Mouse (Mus musculus): ENCODE results near the gene 2810408A11Rik. TPM values are rescaled to one million over a fixed set of nuclear protein-coding genes. Genes with fewer than 3 reads are reported as not detected.

Gene 2810408A11Rik
- polyA plus RNA-seq, 1 experiment from 2014 or later, result 5.5 TPM

DNA sequence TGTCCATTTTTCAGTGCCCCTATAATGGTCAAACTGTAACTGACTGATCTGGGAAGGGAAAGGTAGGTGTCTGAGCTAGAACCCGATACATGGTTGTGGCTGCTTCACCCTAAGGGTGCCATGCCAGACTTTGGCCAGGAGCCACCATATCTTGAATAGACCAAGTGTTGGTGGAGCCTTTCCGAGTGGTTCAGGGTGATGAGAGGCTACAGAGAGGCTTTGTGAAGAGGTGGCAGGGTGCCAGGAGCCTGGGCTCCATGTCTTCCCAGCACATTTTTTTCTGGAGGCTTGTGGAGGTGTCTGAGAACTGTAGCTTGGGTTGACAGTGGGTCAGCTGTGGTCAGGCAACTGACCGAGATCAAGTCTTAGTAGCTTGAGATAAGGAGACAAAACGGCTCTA lies 9.3 kb downstream of the 2810408A11Rik start:
- ATAC-seq, result 0 out of 2 replicates have a peak, but pooled peaks have one; percentile 34

DNA sequence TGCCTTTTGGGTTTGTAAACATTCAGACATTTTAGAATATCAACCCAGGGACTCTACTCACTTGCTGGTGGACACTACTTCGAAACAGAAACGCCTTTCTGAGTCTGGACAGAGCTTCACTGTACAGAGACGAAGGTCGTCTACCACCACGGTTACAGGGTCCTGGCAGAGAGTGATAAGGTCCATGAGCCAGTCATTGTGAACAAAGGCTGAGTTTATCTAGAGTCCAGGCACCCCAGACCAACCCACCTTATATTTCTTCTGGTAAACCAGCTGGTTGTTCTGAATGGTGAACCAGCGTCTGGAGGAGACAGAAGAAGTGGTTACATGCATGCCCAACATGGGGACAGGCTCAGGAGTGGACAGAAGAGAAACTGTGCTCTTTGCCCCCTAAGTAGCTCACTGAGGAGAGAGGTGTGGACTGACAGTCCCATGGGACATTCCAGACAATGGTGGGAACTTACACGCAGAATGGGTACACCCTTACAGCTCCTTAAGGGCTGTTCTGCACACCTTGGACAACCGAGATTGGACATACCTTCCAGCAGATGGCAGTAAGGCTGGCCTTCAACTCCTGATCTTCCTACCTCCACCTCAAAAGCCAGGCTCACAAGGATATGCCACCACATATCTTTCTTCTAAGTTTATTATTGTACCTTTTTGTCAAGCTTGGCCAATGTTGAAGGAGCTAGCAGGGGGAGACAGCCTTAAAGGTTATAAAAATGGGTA lies 13.7 kb downstream of the 2810408A11Rik start:
- Histone ChIP-seq H3K4me2 (ENCODE audit: low read length) (no peak overlapping the region), H3K9ac (ENCODE audit: low read depth, low read length) (no peak overlapping the region), H3K4me3 (ENCODE audit: low read length) (no peak overlapping the region), H3K27ac (ENCODE audit: low read depth, low read length) (no peak overlapping the region), H3K9me3 (ENCODE audit: control insufficient read depth, low read length) (no peaks in the 10 kb centered on the region), H3K36me3 (ENCODE audit: control insufficient read depth, insufficient read depth, low read length) (no peaks in the 10 kb centered on the region), H3K4me1 (ENCODE audit: control insufficient read depth, insufficient read depth, low read depth, low read length) (no peaks in the 10 kb centered on the region), H3K27me3 (replicated peaks; ENCODE audit: control insufficient read depth, insufficient read depth, low read length) (no peaks in the 10 kb centered on the region)
- ATAC-seq, result no peak
- WGBS, result 82% methylated on average over 8 of the region's 8 CpGs

More for the DNA sequence above, 9.3 kb downstream of the 2810408A11Rik start:
- H3K9me3 ChIP-seq (ENCODE audit: control insufficient read depth, low read length), result no peaks in the 10 kb centered on the region
- no peaks in the 10 kb centered on the region for H3K4me1 ChIP-seq (ENCODE audit: control insufficient read depth, insufficient read depth, low read depth, low read length)
- 57% methylated on average over 4 of the region's 4 CpGs for WGBS
- H3K4me3 ChIP-seq (ENCODE audit: low read length), result no peak overlapping the region
- no peak overlapping the region for H3K4me2 ChIP-seq (ENCODE audit: low read length)
- no peak overlapping the region for H3K27ac ChIP-seq (ENCODE audit: low read depth, low read length)
- H3K36me3 ChIP-seq (ENCODE audit: control insufficient read depth, insufficient read depth, low read length), result no peaks in the 10 kb centered on the region
- H3K9ac ChIP-seq (ENCODE audit: low read depth, low read length), result no peak overlapping the region
- H3K27me3 ChIP-seq (replicated peaks; ENCODE audit: control insufficient read depth, insufficient read depth, low read length), result no peaks in the 10 kb centered on the region

DNA sequence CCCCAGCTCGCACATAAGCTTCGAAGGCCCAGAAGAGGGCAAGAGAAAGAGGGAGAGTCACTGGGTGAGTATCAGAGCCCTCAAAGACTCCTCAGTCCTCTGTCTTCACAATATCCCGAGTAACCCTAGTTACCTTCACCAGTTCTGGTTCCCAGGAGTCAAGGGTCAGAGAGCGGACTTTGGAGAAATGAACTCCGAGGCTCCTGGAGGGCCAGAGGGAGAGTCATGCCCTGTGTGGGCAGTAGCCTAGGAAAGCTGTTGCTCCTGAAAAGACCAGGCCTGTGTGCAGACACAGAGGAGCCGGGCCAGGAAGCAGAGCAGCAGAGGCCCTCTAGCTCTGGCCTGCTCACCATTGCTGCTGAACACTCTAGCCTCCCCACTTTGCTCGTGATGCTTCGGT lies 16.1 kb downstream of the 2810408A11Rik start:
- WGBS, result 76% methylated on average over 8 of the region's 8 CpGs
- Histone ChIP-seq H3K9ac (ENCODE audit: low read depth, low read length) (no peak overlapping the region), H3K9me3 (ENCODE audit: control insufficient read depth, low read length) (no peaks in the 10 kb centered on the region), H3K27me3 (replicated peaks; ENCODE audit: control insufficient read depth, insufficient read depth, low read length) (0 out of 2 replicates have a peak, but pooled peaks cover 6% of the 10 kb centered on the region), H3K4me1 (ENCODE audit: control insufficient read depth, insufficient read depth, low read depth, low read length) (0 out of 2 replicates have a peak, but pooled peaks cover 3% of the 10 kb centered on the region), H3K27ac (ENCODE audit: low read depth, low read length) (no peak overlapping the region), H3K4me2 (ENCODE audit: low read length) (no peak overlapping the region), H3K4me3 (ENCODE audit: low read length) (no peak overlapping the region), H3K36me3 (ENCODE audit: control insufficient read depth, insufficient read depth, low read length) (no peaks in the 10 kb centered on the region)
- no peak for ATAC-seq

DNA sequence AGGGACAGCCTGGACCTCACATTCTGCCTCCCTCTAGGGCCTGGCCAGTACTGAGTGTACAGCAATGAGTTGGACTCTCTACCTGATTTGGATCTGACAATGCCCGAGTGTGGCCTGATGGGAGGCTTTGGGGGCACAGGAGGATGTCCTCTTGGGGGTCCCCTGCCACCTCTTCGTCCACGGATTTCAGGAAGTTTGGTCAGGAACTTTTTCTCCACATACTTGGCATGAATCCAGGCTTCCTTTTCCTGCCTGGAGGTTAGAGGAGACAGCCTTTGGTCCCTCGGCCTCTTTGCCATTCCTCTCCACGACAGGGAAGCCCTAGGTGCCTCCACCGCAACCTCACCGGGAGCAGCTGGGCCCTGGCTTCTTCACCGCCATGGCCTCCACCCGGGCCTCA lies 16.5 kb downstream of the 2810408A11Rik start:
- WGBS, result 85% methylated on average over 9 of the region's 9 CpGs
- Histone ChIP-seq H3K27me3 (replicated peaks; ENCODE audit: control insufficient read depth, insufficient read depth, low read length) (0 out of 2 replicates have a peak, but pooled peaks cover 6% of the 10 kb centered on the region), H3K4me3 (ENCODE audit: low read length) (no peak overlapping the region), H3K4me2 (ENCODE audit: low read length) (no peak overlapping the region), H3K4me1 (ENCODE audit: control insufficient read depth, insufficient read depth, low read depth, low read length) (peaks cover 3% of the 10 kb centered on the region; the same call in 1 of the 2 replicates), H3K9me3 (ENCODE audit: control insufficient read depth, low read length) (no peaks in the 10 kb centered on the region), H3K9ac (ENCODE audit: low read depth, low read length) (no peak overlapping the region), H3K36me3 (ENCODE audit: control insufficient read depth, insufficient read depth, low read length) (no peaks in the 10 kb centered on the region), H3K27ac (ENCODE audit: low read depth, low read length) (no peak overlapping the region)
- no peak for ATAC-seq

DNA sequence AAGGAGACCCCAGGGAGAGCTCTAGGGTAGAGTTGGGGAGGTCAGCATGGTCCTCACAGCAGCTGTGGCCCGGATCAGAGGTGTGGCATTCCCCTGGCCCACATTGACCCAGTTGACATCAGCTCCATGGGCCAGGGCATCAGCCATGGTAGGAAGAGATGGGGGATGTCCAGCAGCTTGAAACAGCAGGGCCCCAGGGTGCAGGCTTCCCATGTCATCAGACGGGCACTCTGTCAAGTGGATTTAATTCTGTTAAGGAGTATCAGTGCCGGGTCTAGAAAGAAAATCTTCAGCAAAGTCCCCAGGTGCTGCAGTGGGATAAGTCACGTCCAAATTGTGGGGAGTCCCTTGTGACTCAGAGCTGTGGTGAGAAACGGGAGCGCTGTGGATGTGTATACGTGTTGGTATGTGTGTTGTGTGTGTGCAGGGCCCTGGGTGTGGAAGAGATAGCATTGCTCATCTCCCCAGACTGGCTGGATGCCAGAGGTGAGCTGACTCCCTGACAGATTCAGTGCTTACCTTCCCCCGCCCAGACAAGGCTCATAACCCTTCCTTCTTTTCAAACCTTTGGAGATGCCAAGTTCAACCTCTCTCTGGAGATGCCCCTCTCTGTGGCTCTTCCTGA lies 17.1 kb downstream of the 2810408A11Rik start:
- Histone ChIP-seq H3K4me3 (ENCODE audit: low read length) (no peak overlapping the region), H3K4me1 (ENCODE audit: control insufficient read depth, insufficient read depth, low read depth, low read length) (peaks cover 3% of the 10 kb centered on the region; the same call in 1 of the 2 replicates), H3K9me3 (ENCODE audit: control insufficient read depth, low read length) (no peaks in the 10 kb centered on the region), H3K27ac (ENCODE audit: low read depth, low read length) (no peak overlapping the region), H3K27me3 (replicated peaks; ENCODE audit: control insufficient read depth, insufficient read depth, low read length) (0 out of 2 replicates have a peak, but pooled peaks cover 6% of the 10 kb centered on the region), H3K36me3 (ENCODE audit: control insufficient read depth, insufficient read depth, low read length) (no peaks in the 10 kb centered on the region), H3K4me2 (ENCODE audit: low read length) (no peak overlapping the region), H3K9ac (ENCODE audit: low read depth, low read length) (no peak overlapping the region)
- WGBS, result 86% methylated on average over 8 of the region's 8 CpGs
- no peak for ATAC-seq

DNA sequence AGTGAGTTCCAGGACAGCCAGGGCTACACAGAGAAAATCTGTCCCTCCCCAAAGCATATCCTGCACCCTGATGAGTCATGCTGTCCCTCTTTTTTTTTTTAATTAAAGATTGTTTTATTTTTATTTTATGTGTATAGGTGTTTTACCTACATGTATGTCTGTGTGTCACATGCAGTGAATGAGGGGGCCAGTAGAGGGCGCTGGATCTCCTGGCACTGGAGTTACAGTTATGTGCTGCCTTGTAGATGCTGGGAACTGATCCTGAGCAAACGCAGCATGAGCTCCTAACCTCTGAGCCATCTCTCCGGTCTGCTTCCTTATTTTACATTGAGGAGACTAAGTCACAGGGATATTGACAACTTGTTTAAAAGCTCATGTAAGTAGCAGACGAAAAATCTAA lies 17.7 kb downstream of the 2810408A11Rik start:
- no peak overlapping the region for H3K27ac ChIP-seq (ENCODE audit: low read depth, low read length)
- no peak overlapping the region for H3K4me2 ChIP-seq (ENCODE audit: low read length)
- no peak overlapping the region for H3K4me3 ChIP-seq (ENCODE audit: low read length)
- peaks cover 3% of the 10 kb centered on the region; the same call in 1 of the 2 replicates for H3K4me1 ChIP-seq (ENCODE audit: control insufficient read depth, insufficient read depth, low read depth, low read length)
- ATAC-seq, result no peak
- no peak overlapping the region for H3K9ac ChIP-seq (ENCODE audit: low read depth, low read length)
- H3K9me3 ChIP-seq (ENCODE audit: control insufficient read depth, low read length), result no peaks in the 10 kb centered on the region
- 0 out of 2 replicates have a peak, but pooled peaks cover 6% of the 10 kb centered on the region for H3K27me3 ChIP-seq (replicated peaks; ENCODE audit: control insufficient read depth, insufficient read depth, low read length)
- H3K36me3 ChIP-seq (ENCODE audit: control insufficient read depth, insufficient read depth, low read length), result no peaks in the 10 kb centered on the region
- 62% methylated on average over 4 of the region's 4 CpGs for WGBS

DNA sequence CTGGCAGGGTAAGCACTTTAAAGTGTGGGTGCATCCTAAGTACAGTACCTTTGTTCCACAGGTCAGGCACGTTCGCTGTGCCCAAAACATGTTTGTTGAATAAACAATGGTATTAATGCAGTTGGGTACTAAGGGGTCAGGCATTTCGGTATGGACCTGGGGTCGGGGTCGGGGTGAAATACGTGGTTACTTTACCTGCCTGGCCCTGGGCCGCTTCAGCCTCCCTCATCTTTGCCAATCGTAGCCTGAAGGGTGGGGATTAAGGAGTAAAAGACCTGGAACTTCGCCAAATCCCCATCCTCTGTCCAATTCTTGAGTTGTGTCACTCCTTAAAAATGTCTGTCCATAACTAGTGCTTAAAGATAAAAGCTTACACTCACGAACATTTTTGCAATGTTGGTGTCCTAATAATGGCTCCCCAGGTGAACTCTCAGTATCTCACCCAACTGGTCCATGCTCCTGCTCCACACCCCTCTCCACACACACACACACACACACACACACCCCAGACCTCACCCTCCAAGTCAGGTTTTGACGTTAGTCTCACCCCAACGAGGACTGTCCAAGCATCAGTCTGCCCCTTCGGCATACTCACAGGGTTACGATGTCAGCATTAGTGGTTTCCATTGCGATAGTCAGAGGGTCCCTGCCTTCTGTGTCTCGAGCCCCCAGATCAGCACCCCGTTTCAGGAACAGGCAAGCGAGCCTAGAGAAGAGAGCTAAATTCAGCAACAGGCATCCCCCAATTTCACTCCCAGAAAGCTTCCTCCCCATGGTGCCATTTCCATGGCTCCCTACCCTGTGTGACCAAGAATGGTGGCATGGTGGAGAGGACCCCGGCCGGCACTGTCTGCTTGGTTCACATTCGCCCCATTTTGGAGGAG lies 18.8 kb downstream of the 2810408A11Rik start:
- Histone ChIP-seq H3K9me3 (ENCODE audit: control insufficient read depth, low read length) (no peaks in the 10 kb centered on the region), H3K4me3 (ENCODE audit: low read length) (peak overlapping the region; percentile 50), H3K36me3 (ENCODE audit: control insufficient read depth, insufficient read depth, low read length) (no peaks in the 10 kb centered on the region), H3K9ac (ENCODE audit: low read depth, low read length) (peak overlapping the region; percentile 63), H3K4me2 (ENCODE audit: low read length) (peak overlapping the region; percentile 84), H3K27me3 (replicated peaks; ENCODE audit: control insufficient read depth, insufficient read depth, low read length) (0 out of 2 replicates have a peak, but pooled peaks cover 6% of the 10 kb centered on the region), H3K27ac (ENCODE audit: low read depth, low read length) (no peak overlapping the region), H3K4me1 (ENCODE audit: control insufficient read depth, insufficient read depth, low read depth, low read length) (peaks cover 6% of the 10 kb centered on the region)
- ATAC-seq, result no peak
- WGBS, result 63% methylated on average over 21 of the region's 21 CpGs

DNA sequence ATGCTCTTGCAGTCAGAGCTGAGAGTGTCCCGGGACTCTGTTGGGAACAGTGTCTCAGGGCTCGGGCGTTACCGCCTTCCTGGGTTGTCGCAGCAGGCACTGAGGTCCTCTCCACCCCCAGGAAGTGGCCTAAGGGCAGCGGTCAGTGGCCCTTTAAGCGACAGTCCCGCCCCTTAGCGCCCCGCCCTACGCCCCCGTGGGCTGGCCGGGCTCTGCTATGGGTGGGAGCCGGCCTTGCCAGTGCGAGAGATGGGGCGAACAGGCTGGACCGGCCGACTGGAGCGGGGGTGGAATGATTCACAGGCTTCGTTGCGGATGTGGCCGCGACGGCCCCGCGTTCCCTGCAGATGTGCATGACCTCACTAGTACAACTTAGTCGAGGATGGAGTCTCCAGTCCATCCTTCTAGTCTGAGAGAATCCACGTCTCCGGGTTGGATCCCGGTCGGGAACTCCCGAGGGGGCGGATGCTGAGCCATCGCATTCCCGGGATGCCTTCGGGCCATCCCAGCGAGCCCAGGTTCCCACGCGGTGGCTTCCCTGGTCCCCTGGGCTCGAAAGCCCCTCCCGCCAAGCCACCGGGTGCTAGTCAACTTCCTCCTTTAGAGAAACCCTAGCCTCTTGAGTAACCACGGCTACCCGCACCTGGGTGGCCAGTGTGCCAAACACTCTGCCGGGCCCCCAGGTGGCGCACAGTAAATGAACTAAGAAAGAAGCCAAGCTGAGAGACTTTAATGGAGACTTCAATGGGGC lies 19.8 kb downstream of the 2810408A11Rik start, which contains the start of gene Kctd11:
Gene Kctd11, minus strand, starts transcription at position 554 of the 751 bp plus-strand sequence.
- Histone ChIP-seq H3K4me2 (ENCODE audit: low read length) (peak within 1 kb of the TSS; percentile 84), H3K9me3 (ENCODE audit: control insufficient read depth, low read length) (no peaks in the 10 kb centered on the region), H3K4me3 (ENCODE audit: low read length) (peak within 1 kb of the TSS; percentile 50), H3K27ac (ENCODE audit: low read depth, low read length) (peak within 1 kb of the TSS; percentile 60; the same call in 1 of the 2 replicates), H3K9ac (ENCODE audit: low read depth, low read length) (peak within 1 kb of the TSS; percentile 63), H3K4me1 (ENCODE audit: control insufficient read depth, insufficient read depth, low read depth, low read length) (peaks cover 6% of the 10 kb centered on the region), H3K36me3 (ENCODE audit: control insufficient read depth, insufficient read depth, low read length) (no peaks in the 10 kb centered on the region), H3K27me3 (replicated peaks; ENCODE audit: control insufficient read depth, insufficient read depth, low read length) (0 out of 2 replicates have a peak, but pooled peaks cover 6% of the 10 kb centered on the region)
- WGBS, result under 1% methylated on average over 46 of the region's 46 CpGs
- peak; percentile 88 for ATAC-seq

All from hindbrain, embryonic 16.5 days (tissue).